Mouse (Mus musculus): Measurements from ENCODE around the gene C1qtnf9.

DNA sequence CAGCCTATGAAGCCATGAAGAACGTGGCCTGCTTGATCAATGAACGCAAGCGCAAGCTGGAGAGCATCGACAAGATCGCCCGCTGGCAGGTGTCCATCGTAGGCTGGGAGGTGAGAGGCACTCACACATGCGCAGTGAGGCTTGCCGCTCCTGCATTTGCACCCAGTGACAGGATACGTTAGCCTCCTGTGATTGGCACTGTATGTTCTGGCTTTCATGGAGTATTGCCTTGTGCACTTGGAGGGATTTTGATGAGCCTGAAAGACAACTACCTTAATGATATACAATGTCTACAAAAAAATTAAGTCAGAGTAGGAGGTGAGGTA, 14.2 kb upstream of the C1qtnf9 start:
- TF ChIP-seq CTCF (IDR thresholded peaks at IDR 0.05 in 2 of 3, conservative IDR thresholded peaks at IDR 0.05 in 1 of 3; ENCODE audit: control insufficient read depth in 1 of 3, insufficient read depth in 1 of 3, low read depth in 2 of 3, low read length in 3 of 3, poor library complexity in 1 of 3, severe bottlenecking in 1 of 3) (no peak), POLR2A (IDR thresholded peaks at IDR 0.05; ENCODE audit: control insufficient read depth in 1 of 2, insufficient read depth in 1 of 2, low read depth in 1 of 2, low read length in 2 of 2, poor library complexity in 1 of 2) (no peak), NRF1 (IDR thresholded peaks at IDR 0.05; ENCODE audit: insufficient read depth, low read depth, low read length, poor library complexity, severe bottlenecking) (no peak), EP300 (IDR thresholded peaks at IDR 0.05; ENCODE audit: low read depth in 1 of 2, low read length in 2 of 2) (no peak), MAX (IDR thresholded peaks at IDR 0.05; ENCODE audit: low read length) (no peak), MAFK (IDR thresholded peaks at IDR 0.05; ENCODE audit: borderline replicate concordance, low read depth, low read length) (no peak), BHLHE40 (IDR thresholded peaks at IDR 0.05; ENCODE audit: borderline replicate concordance, low read depth, low read length) (no peak), POLR2AphosphoS2 (IDR thresholded peaks at IDR 0.05; ENCODE audit: low read length) (no peak), SMC3 (IDR thresholded peaks at IDR 0.05; ENCODE audit: low read depth, low read length) (no peak), CHD2 (IDR thresholded peaks at IDR 0.05; ENCODE audit: low read length) (no peak)

Data from MEL (cell line).